Mouse (Mus musculus): ENCODE results near the gene Krtap8-1.

DNA sequence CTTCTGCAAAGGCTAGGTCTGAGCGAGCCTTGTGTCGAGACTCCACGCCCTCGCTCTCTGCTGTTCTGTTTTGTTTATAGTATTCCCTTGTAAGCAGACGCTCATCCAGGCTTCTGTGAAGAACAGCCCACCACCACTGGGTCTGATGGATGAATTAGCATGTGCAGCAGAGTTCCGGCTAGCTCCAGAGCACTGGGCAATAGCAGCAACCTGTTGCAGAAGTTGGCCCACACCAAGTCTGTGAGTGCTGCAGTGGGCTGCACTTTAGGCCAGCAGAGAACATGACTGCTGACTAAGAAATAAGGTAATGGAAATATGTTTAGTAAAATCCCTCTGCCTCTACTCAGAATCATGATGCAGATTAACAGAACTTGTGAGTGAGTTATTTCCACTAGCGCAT lies 42.1 kb upstream of the Krtap8-1 start:
- TF ChIP-seq CTCF (IDR thresholded peaks at IDR 0.05; ENCODE audit: control insufficient read depth, insufficient read depth, insufficient replicate concordance, low read depth, low read length) (no peak), POLR2A (IDR thresholded peaks at IDR 0.05; ENCODE audit: control insufficient read depth, low read depth, low read length) (no peak)
